Mouse (Mus musculus) large intestine, adult 2 months (tissue): Measurements from ENCODE around the gene Dlgap4. TPM values are rescaled to one million over a fixed set of nuclear protein-coding genes. Genes with fewer than 3 reads are reported as not detected.

ENCODE experiments used
- DNase-seq: peaks from one replicate; pipeline ENCODE4 v3.0.0-alpha.2; 2012; ENCODE audit warnings: low read depth, low spot score
- WGBS: fragments of 180-500 bp; shearing (Covaris S2); methylation state at CpG from one replicate; pipeline ENCODE4 v1.1.7; 2018; 5-methylcytosine and 5-hydroxymethylcytosine counted together
- polyA plus RNA-seq: library from polyadenylated mRNA; depleted of rRNA; stranded (reverse); fragments of >200 nt; gene quantifications from 2 replicates; pipeline ENCODE4 v1.2.3, GENCODE M21; 2012

Dlgap4 gene
- polyA plus RNA-seq, 1 experiment, result 42.4 TPM

- 55% methylated on average over 4 of the region's 4 CpGs for WGBS
- DNase-seq, result no peak
Observed at GRCm38 (mm10) chr2:156686754-156687153, 73.2 kb downstream of the Dlgap4 start.

- WGBS, result 15% methylated on average over 14 of the region's 14 CpGs
- no peak for DNase-seq
Observed at GRCm38 (mm10) chr2:156688604-156689003, 75.1 kb downstream of the Dlgap4 start.

GRCm38 (mm10) chr2:156690833-156691232 lies 77.3 kb downstream of the Dlgap4 start:
- 40% methylated on average over 2 of the region's 2 CpGs for WGBS
- DNase-seq, result no peak

DNA sequence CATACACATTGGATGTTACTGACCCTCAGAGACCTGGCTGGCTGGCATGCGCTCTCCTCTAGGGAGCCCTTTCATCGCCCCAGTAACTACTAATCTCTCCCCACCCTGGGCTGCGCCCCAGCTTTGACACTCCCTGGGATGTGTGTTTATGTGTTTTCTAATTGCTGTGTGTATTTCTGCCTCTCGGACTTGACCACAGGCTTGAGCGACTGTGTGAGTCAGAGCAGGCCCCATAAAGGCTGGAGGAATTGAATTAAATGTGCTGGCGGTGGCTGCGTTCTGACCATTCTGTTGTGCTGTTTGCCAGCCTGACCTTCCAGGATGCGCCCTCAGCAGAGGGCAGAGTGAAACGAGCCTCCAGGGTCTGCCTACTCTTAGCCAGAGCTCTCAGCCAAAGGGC lies 78.2 kb downstream of the Dlgap4 start:
- 43% methylated on average over 9 of the region's 9 CpGs for WGBS
- no peak for DNase-seq

- DNase-seq, result no peak
- 49% methylated on average over 11 of the region's 11 CpGs for WGBS
Observed at GRCm38 (mm10) chr2:156693241-156693807, 79.8 kb downstream of the Dlgap4 start.

DNA sequence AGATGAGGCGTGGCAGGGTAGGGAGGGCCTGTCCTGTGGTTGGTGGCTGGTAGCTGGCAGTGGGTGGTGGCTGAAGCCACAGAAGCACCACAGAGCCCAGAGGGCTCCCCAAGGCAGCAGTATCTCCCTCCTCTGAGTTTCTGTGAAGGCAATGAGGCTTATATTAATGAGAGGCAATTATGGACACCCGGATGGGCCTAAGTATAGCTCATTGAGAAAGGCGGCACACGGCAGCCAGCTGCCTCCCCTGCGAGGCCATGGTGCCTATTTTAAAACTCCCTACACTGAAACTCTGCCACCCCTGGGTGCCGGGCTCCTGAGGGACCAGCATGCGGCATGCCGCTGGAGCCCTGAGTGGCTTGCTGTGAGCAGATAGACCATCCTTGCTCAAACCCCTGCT lies 83.8 kb downstream of the Dlgap4 start:
- 78% methylated on average over 8 of the region's 8 CpGs for whole genome bisulfite sequencing
- DNase-seq, result no peak

- 55% methylated on average over 9 of the region's 9 CpGs for whole genome bisulfite sequencing
- no peak for DNase-seq
Observed at GRCm38 (mm10) chr2:156698168-156698567, 84.7 kb downstream of the Dlgap4 start.

DNA sequence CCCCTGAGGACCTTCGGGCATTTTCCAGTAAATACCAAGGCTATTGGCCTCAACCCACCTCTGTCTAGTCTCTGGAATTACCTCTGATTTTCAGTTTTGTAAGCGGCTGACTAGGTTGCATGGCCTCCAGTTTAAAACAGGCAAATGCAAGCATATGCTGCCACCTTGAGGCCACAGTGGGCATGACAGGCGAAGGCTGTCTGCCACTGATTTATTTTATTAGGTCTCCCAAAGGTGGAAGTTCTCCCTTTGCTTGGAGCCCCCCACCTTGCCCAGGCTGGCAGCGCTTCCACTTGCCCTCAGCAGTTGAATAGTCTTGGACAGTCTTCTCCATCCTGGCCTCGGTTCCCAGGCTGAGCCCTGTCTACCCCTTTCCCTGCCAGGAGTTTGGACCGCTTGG lies 92.0 kb downstream of the Dlgap4 start:
- no peak for DNase-seq
- WGBS, result 16% methylated on average over 6 of the region's 6 CpGs

- WGBS, result 74% methylated on average over 6 of the region's 6 CpGs
- DNase-seq, result no peak
Observed at GRCm38 (mm10) chr2:156716683-156717082, 103.2 kb downstream of the Dlgap4 start.

GRCm38 (mm10) chr2:156717320-156718281 lies 104.1 kb downstream of the Dlgap4 start:
- no peak for DNase-seq
- 26% methylated on average over 17 of the region's 17 CpGs for WGBS

GRCm38 (mm10) chr2:156718793-156719192 lies 105.3 kb downstream of the Dlgap4 start:
- DNase-seq, result no peak
- WGBS, result 68% methylated on average over 5 of the region's 5 CpGs

DNA sequence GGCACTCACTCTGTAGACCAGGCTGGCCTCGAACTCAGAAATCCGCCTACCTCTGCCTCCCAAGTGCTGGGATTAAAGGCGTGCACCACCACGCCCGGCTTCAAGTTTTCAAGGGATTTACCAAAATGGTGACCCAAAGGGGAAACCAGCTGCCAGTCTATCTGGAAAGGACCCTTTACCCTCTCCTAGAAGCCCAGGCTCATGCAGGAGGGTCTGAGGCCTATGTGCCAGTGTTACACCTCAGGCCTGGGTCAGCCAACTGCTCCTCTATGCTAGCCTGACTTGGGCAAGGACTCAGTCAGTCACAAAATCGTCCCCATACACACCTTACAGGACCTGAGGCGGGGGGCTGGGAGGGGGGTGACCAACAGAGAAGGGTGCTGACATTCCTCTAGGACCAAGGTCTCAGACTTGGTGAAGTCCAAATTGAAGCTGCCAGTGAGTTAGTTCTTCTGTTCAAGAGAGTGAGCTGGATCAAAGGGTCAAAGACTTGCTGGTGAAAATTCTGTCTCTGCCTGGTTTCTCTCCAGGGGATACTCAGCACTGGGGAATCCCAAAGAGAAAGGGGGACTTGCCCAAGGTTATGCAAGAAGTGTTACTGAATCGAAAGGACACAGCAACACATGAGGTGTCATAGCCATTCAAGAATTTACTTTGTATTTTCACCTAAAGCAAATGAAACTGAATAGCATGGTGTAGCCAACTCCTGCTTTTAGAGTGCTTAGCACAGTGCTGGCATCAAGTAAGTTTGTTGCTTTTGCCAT lies 106.2 kb downstream of the Dlgap4 start:
- DNase-seq, result no peak
- 81% methylated on average over 8 of the region's 8 CpGs for WGBS

GRCm38 (mm10) chr2:156720313-156720674 lies 106.8 kb downstream of the Dlgap4 start:
- no peak for DNase-seq
- 2% methylated on average over 10 of the region's 10 CpGs for whole genome bisulfite sequencing

- no peak for DNase-seq
- under 1% methylated on average over 114 of the region's 114 CpGs for WGBS
Observed at GRCm38 (mm10) chr2:156720675-156721553, 107.4 kb downstream of the Dlgap4 start.

GRCm38 (mm10) chr2:156721554-156722070 lies 108.1 kb downstream of the Dlgap4 start:
- DNase-seq, result no peak
- WGBS, result 2% methylated on average over 17 of the region's 17 CpGs

GRCm38 (mm10) chr2:156722071-156722575 lies 108.6 kb downstream of the Dlgap4 start:
- DNase-seq, result no peak
- 2% methylated on average over 15 of the region's 15 CpGs for WGBS

- WGBS, result 71% methylated on average over 5 of the region's 5 CpGs
- DNase-seq, result no peak
Observed at GRCm38 (mm10) chr2:156722752-156723151, 109.2 kb downstream of the Dlgap4 start.

- DNase-seq, result no peak
- 66% methylated on average over 1 of the region's 1 CpGs for WGBS
Observed at GRCm38 (mm10) chr2:156723899-156724523, 110.5 kb downstream of the Dlgap4 start.

- DNase-seq, result no peak
- WGBS, result 63% methylated on average over 4 of the region's 4 CpGs
Observed at GRCm38 (mm10) chr2:156724871-156725270, 111.4 kb downstream of the Dlgap4 start.
